Mouse (Mus musculus) intestine, embryonic 14.5 days (tissue): Measurements from ENCODE around the gene Ppp1r36. TPM values are rescaled to one million over a fixed set of nuclear protein-coding genes. Genes with fewer than 3 reads are reported as not detected.
"Not testable (repeated sequence)": the region's sequence is repeated elsewhere in the genome, so short reads cannot be mapped to it uniquely, and the experiment has no call there.

Experiments
- ATAC-seq: fragments of 200-750 bp; cut with Nextera tagmentation; replicated peaks from 2 replicates; pipeline ENCODE4 v1.8.0; 2017; ENCODE audit warnings: low read depth, moderate number of reproducible peaks, moderate TSS enrichment, moderate library complexity; ENCODE audit not compliant: low FRiP score, low TSS enrichment
- DNase-seq: peaks from one replicate; pipeline ENCODE4 v3.0.0-alpha.2; 2018; ENCODE audit warnings: low spot score
- H3K27ac ChIP-seq: fragments of 300-500 bp; sonication (generic); 2 replicates; pipeline ENCODE4 v1.5.1; 2014; ENCODE audit warnings: low read depth, mild to moderate bottlenecking, control low read depth
- H3K27me3 ChIP-seq: fragments of 300-500 bp; sonication (generic); replicated peaks from 2 replicates; pipeline ENCODE4 v1.6.1; 2014; ENCODE audit warnings: low read length, control low read depth; ENCODE audit not compliant: control insufficient read depth, insufficient read depth
- H3K36me3 ChIP-seq: fragments of 300-500 bp; sonication (generic); 2 replicates; pipeline ENCODE4 v1.6.1; 2014; ENCODE audit warnings: low read length, control low read depth; ENCODE audit not compliant: control insufficient read depth, insufficient read depth
- H3K4me1 ChIP-seq: fragments of 300-500 bp; sonication (generic); replicated peaks from 2 replicates; pipeline ENCODE4 v1.6.1; 2014; ENCODE audit warnings: low read length, control low read depth, mixed read lengths; ENCODE audit not compliant: control insufficient read depth, insufficient read depth
- H3K4me2 ChIP-seq: fragments of 300-500 bp; sonication (generic); 2 replicates; pipeline ENCODE4 v1.6.1; 2014; ENCODE audit warnings: low read length
- H3K4me3 ChIP-seq: fragments of 300-500 bp; sonication (generic); 2 replicates; pipeline ENCODE4 v1.5.1; 2014; ENCODE audit warnings: low read depth, low read length, control low read depth, mixed read lengths
- H3K9ac ChIP-seq: fragments of 300-500 bp; sonication (generic); 2 replicates; pipeline ENCODE4 v1.6.1; 2014; ENCODE audit warnings: mild to moderate bottlenecking, low read length
- H3K9me3 ChIP-seq: fragments of 300-500 bp; sonication (generic); 2 replicates; pipeline ENCODE4 v1.6.1; 2016; ENCODE audit warnings: low read length, control low read depth; ENCODE audit not compliant: control insufficient read depth
- WGBS: fragments of 180-500 bp; shearing (Covaris S2); extraction: QIAGEN DNeasy Blood & Tissue Kit; methylation state at CpG from one replicate; pipeline ENCODE4 v1.1.7; 2014; 5-methylcytosine and 5-hydroxymethylcytosine counted together
- polyA plus RNA-seq: library from polyadenylated mRNA; unstranded; fragments of >200 nt; fragmentation: Nextera tagmentation; extraction: Ambion mirVana; gene quantifications from 2 replicates; pipeline ENCODE4 v1.2.1, GENCODE M21; 2014

The Ppp1r36 gene
- polyA plus RNA-seq, 1 experiment from 2014 or later: 1.9 TPM

GRCm38 (mm10) chr12:76427546-76427945 lies 10.2 kb downstream of the Ppp1r36 start:
- no peaks in the 10 kb centered on the region for H3K27me3 ChIP-seq
- no peaks in the 10 kb centered on the region for H3K36me3 ChIP-seq
- H3K27ac ChIP-seq: no peak overlapping the region
- H3K4me3 ChIP-seq: no peak overlapping the region
- WGBS: 50% methylated on average over 5 of the region's 5 CpGs
- no peak overlapping the region; the same call in 1 of the 2 replicates for H3K4me2 ChIP-seq
- no peaks in the 10 kb centered on the region for H3K4me1 ChIP-seq
- no peak for ATAC-seq
- DNase-seq: no peak
- no peak overlapping the region for H3K9ac ChIP-seq
- no peaks in the 10 kb centered on the region for H3K9me3 ChIP-seq

- no peak overlapping the region for H3K9ac ChIP-seq
- no peaks in the 10 kb centered on the region for H3K27me3 ChIP-seq
- H3K4me3 ChIP-seq: no peak overlapping the region
- no peaks in the 10 kb centered on the region for H3K9me3 ChIP-seq
- H3K36me3 ChIP-seq: no peaks in the 10 kb centered on the region
- DNase-seq (no peak), ATAC-seq (no peak)
- no peak overlapping the region for H3K4me2 ChIP-seq
- WGBS: 50% methylated on average over 5 of the region's 5 CpGs
- H3K4me1 ChIP-seq: peaks cover 7% of the 10 kb centered on the region
- no peak overlapping the region for H3K27ac ChIP-seq
Measured at GRCm38 (mm10) chr12:76430879-76431406, 13.6 kb downstream of the Ppp1r36 start.

- Histone ChIP-seq H3K4me3 (no peak overlapping the region), H3K27me3 (no peaks in the 10 kb centered on the region), H3K4me1 (peaks cover 7% of the 10 kb centered on the region), H3K9ac (no peak overlapping the region), H3K27ac (no peak overlapping the region), H3K36me3 (no peaks in the 10 kb centered on the region), H3K4me2 (no peak overlapping the region), H3K9me3 (no peaks in the 10 kb centered on the region)
- no peak for DNase-seq
- no peak for ATAC-seq
- WGBS: 73% methylated on average over 6 of the region's 6 CpGs
Measured at GRCm38 (mm10) chr12:76431431-76431830, 14.1 kb downstream of the Ppp1r36 start.

DNA sequence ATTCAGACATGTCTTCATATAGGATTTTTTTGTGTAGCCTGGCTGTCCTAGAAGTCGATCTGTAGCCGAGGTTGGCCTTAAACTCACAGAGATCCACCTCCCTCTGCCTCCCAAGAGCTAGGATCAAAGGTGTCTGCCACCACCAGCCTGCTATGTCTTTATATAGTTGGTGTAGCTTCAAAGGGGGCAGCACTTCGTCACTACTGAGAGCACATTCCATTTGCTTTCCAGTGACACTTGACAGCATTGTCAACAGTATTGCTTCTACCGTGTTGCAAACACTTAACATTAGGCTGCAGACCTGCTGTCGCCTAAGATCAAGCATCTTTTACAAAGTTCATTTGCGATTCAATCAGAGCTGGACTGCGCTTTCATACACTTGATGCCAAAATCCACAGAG lies 16.8 kb downstream of the Ppp1r36 start:
- H3K4me2 ChIP-seq: no peak overlapping the region
- H3K9me3 ChIP-seq: no peaks in the 10 kb centered on the region
- no peak overlapping the region for H3K27ac ChIP-seq
- WGBS: 38% methylated on average over 7 of the region's 7 CpGs
- DNase-seq (no peak), ATAC-seq (no peak)
- no peak overlapping the region for H3K9ac ChIP-seq
- H3K36me3 ChIP-seq: no peaks in the 10 kb centered on the region
- no peaks in the 10 kb centered on the region for H3K27me3 ChIP-seq
- peaks cover 7% of the 10 kb centered on the region for H3K4me1 ChIP-seq
- no peak overlapping the region for H3K4me3 ChIP-seq

GRCm38 (mm10) chr12:76435084-76435483 lies 17.7 kb downstream of the Ppp1r36 start:
- WGBS: 3% methylated on average over 17 of the region's 17 CpGs
- peaks cover 7% of the 10 kb centered on the region for H3K4me1 ChIP-seq
- ATAC-seq (peak; percentile 79), DNase-seq (peak; percentile 61)
- no peaks in the 10 kb centered on the region for H3K9me3 ChIP-seq
- H3K4me3 ChIP-seq: peak overlapping the region; percentile 38
- no peaks in the 10 kb centered on the region for H3K36me3 ChIP-seq
- H3K9ac ChIP-seq: peak overlapping the region; percentile 47; the same call in 1 of the 2 replicates
- no peak overlapping the region for H3K27ac ChIP-seq
- no peaks in the 10 kb centered on the region for H3K27me3 ChIP-seq
- peak overlapping the region; percentile 71 for H3K4me2 ChIP-seq

GRCm38 (mm10) chr12:76435549-76435948 lies 18.2 kb downstream of the Ppp1r36 start:
- Histone ChIP-seq H3K27ac (no peak overlapping the region), H3K36me3 (no peaks in the 10 kb centered on the region), H3K4me1 (peaks cover 7% of the 10 kb centered on the region), H3K27me3 (no peaks in the 10 kb centered on the region), H3K4me2 (peak overlapping the region; percentile 71), H3K4me3 (peak overlapping the region; percentile 38), H3K9me3 (no peaks in the 10 kb centered on the region), H3K9ac (peak overlapping the region; percentile 47; the same call in 1 of the 2 replicates)
- 35% methylated on average over 8 of the region's 8 CpGs for WGBS
- peak; percentile 26; the same call in 1 of the 2 replicates for ATAC-seq
- no peak for DNase-seq

- not testable (repeated sequence) for H3K4me1 ChIP-seq, H3K9me3 ChIP-seq, H3K9ac ChIP-seq, ATAC-seq, H3K27ac ChIP-seq, H3K4me3 ChIP-seq, H3K36me3 ChIP-seq, H3K4me2 ChIP-seq, H3K27me3 ChIP-seq, DNase-seq
- 85% methylated on average over 6 of the region's 6 CpGs for WGBS
Measured at GRCm38 (mm10) chr12:76443488-76443887, 26.1 kb downstream of the Ppp1r36 start.

GRCm38 (mm10) chr12:76444359-76444772 lies 27.0 kb downstream of the Ppp1r36 start:
- no peak overlapping the region for H3K27ac ChIP-seq
- 0 out of 2 replicates have a peak overlapping the region, but pooled peaks have one; percentile 2 for H3K4me3 ChIP-seq
- no peak overlapping the region for H3K9ac ChIP-seq
- 0 out of 2 replicates have a peak, but pooled peaks cover 2% of the 10 kb centered on the region for H3K4me1 ChIP-seq
- 63% methylated on average over 10 of the region's 10 CpGs for WGBS
- H3K9me3 ChIP-seq: no peaks in the 10 kb centered on the region
- DNase-seq (no peak), ATAC-seq (no peak)
- no peaks in the 10 kb centered on the region for H3K27me3 ChIP-seq
- H3K4me2 ChIP-seq: no peak overlapping the region
- H3K36me3 ChIP-seq: no peaks in the 10 kb centered on the region

- Histone ChIP-seq H3K27ac (no peak overlapping the region), H3K9ac (no peak overlapping the region), H3K27me3 (no peaks in the 10 kb centered on the region), H3K4me2 (no peak overlapping the region), H3K9me3 (no peaks in the 10 kb centered on the region), H3K4me1 (0 out of 2 replicates have a peak, but pooled peaks cover 2% of the 10 kb centered on the region), H3K36me3 (no peaks in the 10 kb centered on the region), H3K4me3 (0 out of 2 replicates have a peak overlapping the region, but pooled peaks have one; percentile 2)
- WGBS: 86% methylated on average over 6 of the region's 6 CpGs
- DNase-seq (no peak), ATAC-seq (no peak)
Measured at GRCm38 (mm10) chr12:76444862-76445261, 27.5 kb downstream of the Ppp1r36 start.
